Mouse (Mus musculus) ES-Bruce4 (cell line): ENCODE measurements at regions not wholly inside any gene's neighbourhood (a gene's known extent, or its start where the extent isn't known, plus 50 kb on each side); places are given as distances from the start of the nearest gene placed in this dataset.

ENCODE experiments used
- CTCF ChIP-seq: IDR thresholded peaks from one replicate; pipeline ENCODE4 v1.8.1; 2011; ENCODE audit warnings: low read depth, low read length
- POLR2A ChIP-seq: IDR thresholded peaks from one replicate; pipeline ENCODE4 v1.8.1; 2011; ENCODE audit warnings: low read length; ENCODE audit not compliant: insufficient read depth

- TF ChIP-seq CTCF (no peak), POLR2A (no peak)
Measured at GRCm38 (mm10) chr6:59524940-59525265, 98.8 kb upstream of the Gprin3 start.
